25 mouse cellular contexts compared by ENCODE assay signal in the genomic region with DNA sequence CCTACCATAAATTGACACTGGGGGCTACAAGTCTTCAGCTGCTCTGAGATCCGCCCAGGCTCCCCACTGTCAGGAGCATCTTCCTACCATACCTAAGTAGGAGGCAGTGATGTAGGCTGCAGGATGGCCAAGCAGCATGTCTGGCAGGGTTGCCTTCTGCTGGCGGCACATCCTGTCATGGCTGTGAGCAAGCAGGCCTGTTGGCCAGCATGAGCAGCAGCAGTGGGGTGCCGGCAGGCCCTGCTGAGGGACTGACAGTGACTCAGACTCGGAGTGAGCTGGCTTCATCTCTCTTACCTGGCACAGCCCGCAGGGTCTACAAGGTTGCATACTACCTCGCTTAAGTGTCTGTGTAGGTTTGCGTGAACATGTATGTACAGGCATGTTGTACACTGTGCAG. TPM values are rescaled to one million over a fixed set of nuclear protein-coding genes. Genes with fewer than 3 reads are reported as not detected.
DNase-seq lines count a peak whose midpoint lies in the region; ATAC-seq lines count a peak whose summit lies in the region.
"Had no signal": no experiment of that assay in that cellular context is flagged by ENCODE, and none has a peak within 500 bp of the region (broad histone marks: within the 10 kb centered on the region; RNA-seq: fewer than 3 reads in every experiment).

No protein-coding gene starts in this region.

- peak; percentile 63 for DNase-seq in layer of hippocampus, adult 11-12 months (ENCODE audit: low spot score)
- DNase-seq in layer of hippocampus, postnatal 36 days: no peak
- DNase-seq in cerebellum, adult 11-12 months: peak; percentile 96
- DNase-seq in cerebellum, postnatal 14 days: peak; percentile 81 to 89
- DNase-seq in thymus, postnatal 4 days: no peak
- no peak for DNase-seq in MN1 (ENCODE audit: low spot score)
- DNase-seq: adrenal gland, postnatal 14 days; gastrocnemius, postnatal 25 days; heart, adult 2 months; heart, postnatal 36 days; kidney, adult 9 months; lung, adult 18-20 months; retina, postnatal 1 day had no signal

- H3K27me3 ChIP-seq in megakaryocyte, embryonic 14.5 days (replicated peaks): peaks cover 91% of the 10 kb centered on the region
- H3K27me3 ChIP-seq: hindbrain, embryonic 15.5 days had no signal

- no peaks in the 10 kb centered on the region; the same call in 1 of the 2 replicates for H3K9me3 ChIP-seq in megakaryocyte, embryonic 14.5 days
- H3K9me3 ChIP-seq: embryonic facial prominence, embryonic 12.5 days; forebrain, embryonic 13.5 days; hindbrain, embryonic 15.5 days; intestine, embryonic 15.5 days had no signal

- peak overlapping the region; percentile 33 for H3K4me3 ChIP-seq in megakaryocyte, embryonic 14.5 days (replicated peaks)
- H3K4me3 ChIP-seq: embryonic facial prominence, embryonic 12.5 days; erythroblast, embryonic 14.5 days; forebrain, embryonic 13.5 days; heart, adult 2 months; hindbrain, embryonic 15.5 days; intestine, embryonic 15.5 days had no signal

- no peaks in the 10 kb centered on the region for H3K36me3 ChIP-seq in megakaryocyte, embryonic 14.5 days (replicated peaks; ENCODE audit: low read length)
- H3K36me3 ChIP-seq: embryonic facial prominence, embryonic 12.5 days; G1E; hindbrain, embryonic 15.5 days; intestine, embryonic 15.5 days had no signal

- no peaks in the 10 kb centered on the region; the same call in 1 of the 2 replicates for H3K4me1 ChIP-seq in megakaryocyte, embryonic 14.5 days
- H3K4me1 ChIP-seq: embryonic facial prominence, embryonic 12.5 days had no signal

- ATAC-seq in megakaryocyte, adult 5-6 weeks (ENCODE audit: poor library complexity, severe bottlenecking): no peak
- ATAC-seq: forebrain, embryonic 13.5 days; intestine, embryonic 15.5 days had no signal

RNA-seq across cellular contexts. Expression of a gene that starts 5.0 kb away (rescaled TPM):
- 10 to 100 TPM; 87.3 to 88.1 TPM for total RNA-seq in layer of hippocampus, postnatal 36 days (2021)
- polyA plus RNA-seq in megakaryocyte, embryonic 14.5 days (2012; ENCODE audit: insufficient read depth, low replicate concordance): not detected in 2 replicates
- total RNA-seq in megakaryocyte, adult 5-6 weeks (2015): not detected in 2 replicates
- total RNA-seq in megakaryocyte, adult 5-6 weeks (2017): 0.04 TPM in 1 of 2 replicates, not detected in the other
- total RNA-seq: gastrocnemius, postnatal 25 days; heart, adult 2 months; heart, postnatal 36 days had no signal
- polyA plus RNA-seq: erythroblast, embryonic 14.5 days; G1E; liver, embryonic 11.5 days had no signal

RNA-seq across cellular contexts. Expression of a gene that starts 44.1 kb away (rescaled TPM):
- total RNA-seq in layer of hippocampus, postnatal 36 days (2021): not detected
- polyA plus RNA-seq in megakaryocyte, embryonic 14.5 days (2012; ENCODE audit: insufficient read depth, low replicate concordance): not detected in 2 replicates
- not detected in 2 replicates for total RNA-seq in megakaryocyte, adult 5-6 weeks (2015)
- not detected in 2 replicates for total RNA-seq in megakaryocyte, adult 5-6 weeks (2017)
- total RNA-seq: adrenal gland, postnatal 14 days; G1E; gastrocnemius, postnatal 25 days; heart, adult 2 months; heart, postnatal 36 days; left cerebral cortex, postnatal 25 days had no signal
- polyA plus RNA-seq: erythroblast, embryonic 14.5 days; forebrain, embryonic 13.5 days; G1E; heart, adult 2 months; heart, embryonic 14.5 days; hindbrain, embryonic 15.5 days; intestine, embryonic 15.5 days; liver, embryonic 11.5 days; stomach, embryonic 14.5 days had no signal

Comparison
In these comparisons a context has a peak if more than half of its experiments do, and no peak if none do; other contexts are left out.
1. DNase-seq: peak in layer of hippocampus, adult 11-12 months (single experiment), cerebellum, adult 11-12 months (single experiment) and cerebellum, postnatal 14 days (2 of 2); none in layer of hippocampus, postnatal 36 days (0 of 2), thymus, postnatal 4 days (single experiment) and MN1 (single experiment).
2. RNA of a gene that starts 5.0 kb away (total RNA-seq): 87.3 to 88.1 TPM in layer of hippocampus, postnatal 36 days; 0.04 TPM in megakaryocyte, adult 5-6 weeks; every median in the first group is over 10 times any median in the second.